Mouse (Mus musculus) kidney, postnatal 4 days (tissue): Measurements from ENCODE around the gene Lurap1.

Experiments used
- DNase-seq, 2 experiments: peaks; one replicate each; pipeline ENCODE4 v3.0.0; 2021; ENCODE audit warnings: mixed read lengths in 2 of 2

The Lurap1 gene

DNA sequence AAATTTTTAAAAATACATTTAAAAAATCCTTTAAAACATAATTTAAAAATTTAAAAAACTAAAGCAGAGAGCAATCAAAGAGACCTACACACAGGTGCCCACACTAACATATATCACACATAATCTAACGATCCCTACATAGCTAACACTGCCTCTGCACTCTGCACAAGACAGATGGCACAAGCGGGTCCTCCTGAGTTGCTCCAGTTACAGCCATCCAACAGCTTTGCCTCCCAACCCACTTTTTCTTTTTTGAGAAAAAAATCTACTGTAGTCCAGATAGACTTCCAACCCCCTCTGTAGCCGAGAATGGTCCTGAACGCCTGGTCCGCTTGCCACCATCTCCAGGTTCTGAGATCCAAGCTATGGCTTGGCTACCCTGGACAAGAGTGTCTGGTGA is 45.9 kb downstream of the Lurap1 start:
- DNase-seq: no peak

DNA sequence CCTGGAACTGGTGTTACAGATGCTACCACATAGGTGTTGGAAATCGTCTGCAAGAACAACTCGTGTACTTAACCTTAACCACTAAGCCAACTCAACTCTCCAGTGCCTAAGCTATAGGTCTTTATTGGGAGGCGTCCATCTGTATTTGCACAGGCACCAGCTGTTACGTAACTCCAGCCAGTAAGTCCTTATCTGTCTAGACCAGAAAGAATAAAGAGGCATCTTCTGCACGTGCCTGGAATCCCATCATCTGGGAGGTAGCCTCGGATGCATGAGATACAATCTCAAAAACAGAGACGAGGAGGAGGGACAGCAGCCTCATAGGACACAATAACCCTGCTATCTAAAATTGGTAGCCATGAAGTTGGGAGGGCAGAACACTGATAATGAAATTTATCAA is 50.2 kb downstream of the Lurap1 start:
- no peak for DNase-seq

DNA sequence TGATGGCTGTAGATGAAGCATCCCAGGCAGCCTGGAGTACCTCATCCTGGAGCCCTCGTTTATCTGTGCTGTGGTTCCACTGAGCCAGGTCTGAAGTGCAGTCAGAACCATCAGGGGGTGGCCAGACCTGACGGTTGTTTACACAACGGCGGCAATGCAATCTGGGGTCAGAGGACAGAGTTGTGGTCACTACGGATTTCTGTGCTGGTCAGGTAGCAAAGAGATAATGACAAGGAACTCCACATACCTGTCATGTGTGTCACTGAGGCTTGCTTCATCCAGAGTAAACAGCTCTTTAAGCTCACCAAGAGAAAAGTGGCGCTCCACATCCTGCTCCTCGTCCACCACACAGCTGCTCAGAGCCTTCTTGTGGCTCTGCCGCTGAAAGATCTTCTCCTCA is 53.9 kb downstream of the Lurap1 start:
- DNase-seq: no peak

DNA sequence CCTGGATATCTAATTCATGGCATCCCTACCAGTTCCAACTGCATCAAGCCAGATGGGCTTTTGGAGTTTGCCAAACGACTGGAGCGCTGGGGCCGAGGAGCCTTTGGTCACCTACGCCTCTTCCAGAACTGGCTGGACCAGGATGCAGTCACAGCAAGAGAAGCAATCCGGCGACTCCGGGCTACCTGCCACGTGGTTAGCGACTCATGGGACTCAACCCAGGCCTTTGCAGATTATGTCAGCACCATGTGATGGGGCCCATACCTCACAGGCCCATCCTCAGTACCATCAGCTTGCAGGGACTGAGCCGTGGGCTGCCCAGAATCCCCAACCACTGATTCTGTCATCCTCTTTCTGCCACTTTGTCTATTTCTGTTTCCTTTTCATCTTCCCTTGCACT is 54.8 kb downstream of the Lurap1 start:
- DNase-seq: no peak

GRCm38 (mm10) chr4:116088510-116089249 is 62.5 kb downstream of the Lurap1 start:
- DNase-seq: no peak
